Mouse (Mus musculus): Measurements from ENCODE around the gene Duox1. TPM values are rescaled to one million over a fixed set of nuclear protein-coding genes. Genes with fewer than 3 reads are reported as not detected.
A peak's percentile ranks its signal among the peaks of the same experiment; 100 is the strongest.

Gene Duox1
- polyA plus RNA-seq, 1 experiment = 0.10 TPM

DNA sequence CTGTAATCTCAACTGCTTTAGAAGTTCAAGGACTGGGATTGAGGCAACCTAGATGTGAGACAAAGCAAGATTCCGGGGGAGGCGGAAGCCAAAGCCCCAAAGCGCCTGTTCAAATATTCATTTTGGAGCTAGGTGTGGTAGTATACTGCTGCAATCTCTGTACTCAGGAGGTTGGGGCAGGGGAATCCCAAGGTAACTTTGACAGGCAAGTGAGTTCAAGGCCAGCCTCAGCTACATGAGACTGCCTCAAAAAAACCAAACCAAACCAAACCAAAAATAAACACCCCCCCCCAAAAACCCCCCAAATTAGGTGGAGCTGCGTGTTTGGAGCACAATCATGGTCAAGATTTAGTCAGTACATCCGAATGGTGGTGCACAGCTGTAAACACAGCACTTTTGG, 58.5 kb downstream of the Duox1 start:
- Histone ChIP-seq H3K27me3 (ENCODE audit: control insufficient read depth, insufficient read depth, insufficient read length) (no peaks in the 10 kb centered on the region), H3ac (ENCODE audit: control insufficient read depth, insufficient read length) (no peak overlapping the region), H3K4me3 (peak overlapping the region; percentile 60), H3K79me2 (ENCODE audit: control insufficient read depth, insufficient read depth) (no peaks in the 10 kb centered on the region), H3K4me2 (ENCODE audit: low read depth) (no peak overlapping the region), H3K36me3 (ENCODE audit: control insufficient read depth, insufficient read depth) (no peaks in the 10 kb centered on the region)
- no peak for TF ChIP-seq POLR2AphosphoS2 (IDR thresholded peaks at IDR 0.05; ENCODE audit: insufficient read length, low read depth)

- no peak overlapping the region for H3ac ChIP-seq (ENCODE audit: control insufficient read depth, insufficient read length)
- peak overlapping the region; percentile 60 for H3K4me3 ChIP-seq
- TF ChIP-seq E2F4 (IDR thresholded peaks at IDR 0.05; ENCODE audit: insufficient read depth) = no peak
- no peak for TF ChIP-seq MYOD1 (IDR thresholded peaks at IDR 0.05; ENCODE audit: control insufficient read depth in 1 of 3, insufficient read length in 2 of 3, low read depth in 2 of 3)
- no peak for TF ChIP-seq TCF12 (IDR thresholded peaks at IDR 0.05; ENCODE audit: insufficient read depth, poor library complexity, severe bottlenecking)
- TF ChIP-seq POLR2A (IDR thresholded peaks at IDR 0.05; ENCODE audit: insufficient read length, low read depth) = no peak
- no peak for TF ChIP-seq SRF (IDR thresholded peaks at IDR 0.05; ENCODE audit: control insufficient read depth, insufficient read length, low read depth)
- TF ChIP-seq USF1 (IDR thresholded peaks at IDR 0.05; ENCODE audit: low read depth) = no peak
- no peak for TF ChIP-seq REST (IDR thresholded peaks at IDR 0.05; ENCODE audit: insufficient read depth, insufficient read length)
- TF ChIP-seq TCF3 (IDR thresholded peaks at IDR 0.05; ENCODE audit: insufficient read length, low read depth) = no peak
- TF ChIP-seq CEBPB (IDR thresholded peaks at IDR 0.05; ENCODE audit: insufficient read depth, poor library complexity, severe bottlenecking) = no peak
- no peak for TF ChIP-seq MYOG (IDR thresholded peaks at IDR 0.05; ENCODE audit: control insufficient read depth in 1 of 3, insufficient read depth in 1 of 3, insufficient read length in 2 of 3, low read depth in 2 of 3)
- no peak for TF ChIP-seq POLR2AphosphoS2 (IDR thresholded peaks at IDR 0.05; ENCODE audit: insufficient read length, low read depth)
- no peak for TF ChIP-seq MAX (IDR thresholded peaks at IDR 0.05; ENCODE audit: low read depth)
- peak overlapping the region; percentile 95 for H3K4me2 ChIP-seq (ENCODE audit: low read depth)
- no peaks in the 10 kb centered on the region for H3K36me3 ChIP-seq (ENCODE audit: control insufficient read depth, insufficient read depth)
- no peaks in the 10 kb centered on the region for H3K27me3 ChIP-seq (ENCODE audit: control insufficient read depth, insufficient read depth, insufficient read length)
- no peaks in the 10 kb centered on the region for H3K79me2 ChIP-seq (ENCODE audit: control insufficient read depth, insufficient read depth)
These were observed 59.3 kb downstream of the Duox1 start for GRCm38 (mm10) chr2:122374666-122375331.

- H3K4me2 ChIP-seq (ENCODE audit: low read depth) = peak overlapping the region; percentile 94
- peak overlapping the region; percentile 60 for H3K4me3 ChIP-seq
- H3K27me3 ChIP-seq (ENCODE audit: control insufficient read depth, insufficient read depth, insufficient read length) = no peaks in the 10 kb centered on the region
- TF ChIP-seq TCF3 (IDR thresholded peaks at IDR 0.05; ENCODE audit: insufficient read length, low read depth) (no peak), POLR2A (IDR thresholded peaks at IDR 0.05; ENCODE audit: insufficient read length, low read depth) (peak; percentile 21), USF1 (IDR thresholded peaks at IDR 0.05; ENCODE audit: low read depth) (no peak), POLR2AphosphoS2 (IDR thresholded peaks at IDR 0.05; ENCODE audit: insufficient read length, low read depth) (peak; percentile 37), E2F4 (IDR thresholded peaks at IDR 0.05; ENCODE audit: insufficient read depth) (peak; percentile 18), MYOD1 (IDR thresholded peaks at IDR 0.05; ENCODE audit: control insufficient read depth in 1 of 3, insufficient read length in 2 of 3, low read depth in 2 of 3) (no peak), TCF12 (IDR thresholded peaks at IDR 0.05; ENCODE audit: insufficient read depth, poor library complexity, severe bottlenecking) (no peak), REST (IDR thresholded peaks at IDR 0.05; ENCODE audit: insufficient read depth, insufficient read length) (no peak), CEBPB (IDR thresholded peaks at IDR 0.05; ENCODE audit: insufficient read depth, poor library complexity, severe bottlenecking) (no peak), MAX (IDR thresholded peaks at IDR 0.05; ENCODE audit: low read depth) (no peak), SRF (IDR thresholded peaks at IDR 0.05; ENCODE audit: control insufficient read depth, insufficient read length, low read depth) (no peak)
- H3K36me3 ChIP-seq (ENCODE audit: control insufficient read depth, insufficient read depth) = no peaks in the 10 kb centered on the region
- H3K79me2 ChIP-seq (ENCODE audit: control insufficient read depth, insufficient read depth) = no peaks in the 10 kb centered on the region
- H3ac ChIP-seq (ENCODE audit: control insufficient read depth, insufficient read length) = no peak overlapping the region
These were observed 60.0 kb downstream of the Duox1 start for GRCm38 (mm10) chr2:122375391-122375991.

DNA sequence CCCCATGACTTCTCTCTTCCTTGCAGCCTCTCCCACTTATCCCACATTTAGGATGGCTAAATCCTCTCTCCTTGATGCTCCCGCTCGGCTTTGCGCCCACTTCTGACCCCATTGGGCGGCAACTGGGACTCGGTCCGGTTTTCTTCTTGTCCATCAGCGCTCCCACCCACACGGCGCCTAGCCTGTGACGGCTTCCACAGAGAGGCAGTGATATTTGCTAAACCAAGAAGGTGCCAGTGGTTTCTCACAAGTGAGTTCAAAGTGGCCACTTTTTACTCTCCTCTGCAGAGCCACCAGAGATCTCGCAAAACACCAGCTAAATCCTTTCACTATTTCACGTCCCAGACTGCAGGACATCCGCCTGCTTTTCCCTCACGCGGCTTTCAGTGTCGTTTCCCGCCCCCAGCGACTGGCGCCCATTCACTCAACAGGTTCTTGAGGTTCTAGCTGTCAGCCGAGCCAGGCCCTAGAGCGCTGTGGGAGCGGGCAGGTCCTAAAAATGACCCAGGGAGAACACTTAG, 60.6 kb downstream of the Duox1 start:
- Histone ChIP-seq H3K79me2 (ENCODE audit: control insufficient read depth, insufficient read depth) (no peaks in the 10 kb centered on the region), H3K4me3 (peak overlapping the region; percentile 60), H3ac (ENCODE audit: control insufficient read depth, insufficient read length) (no peak overlapping the region), H3K27me3 (ENCODE audit: control insufficient read depth, insufficient read depth, insufficient read length) (no peaks in the 10 kb centered on the region), H3K4me2 (ENCODE audit: low read depth) (peak overlapping the region; percentile 94), H3K36me3 (ENCODE audit: control insufficient read depth, insufficient read depth) (no peaks in the 10 kb centered on the region)
- TF ChIP-seq E2F4 (IDR thresholded peaks at IDR 0.05; ENCODE audit: insufficient read depth) (peak; percentile 28), SRF (IDR thresholded peaks at IDR 0.05; ENCODE audit: control insufficient read depth, insufficient read length, low read depth) (no peak), TCF3 (IDR thresholded peaks at IDR 0.05; ENCODE audit: insufficient read length, low read depth) (no peak), USF1 (IDR thresholded peaks at IDR 0.05; ENCODE audit: low read depth) (no peak)

DNA sequence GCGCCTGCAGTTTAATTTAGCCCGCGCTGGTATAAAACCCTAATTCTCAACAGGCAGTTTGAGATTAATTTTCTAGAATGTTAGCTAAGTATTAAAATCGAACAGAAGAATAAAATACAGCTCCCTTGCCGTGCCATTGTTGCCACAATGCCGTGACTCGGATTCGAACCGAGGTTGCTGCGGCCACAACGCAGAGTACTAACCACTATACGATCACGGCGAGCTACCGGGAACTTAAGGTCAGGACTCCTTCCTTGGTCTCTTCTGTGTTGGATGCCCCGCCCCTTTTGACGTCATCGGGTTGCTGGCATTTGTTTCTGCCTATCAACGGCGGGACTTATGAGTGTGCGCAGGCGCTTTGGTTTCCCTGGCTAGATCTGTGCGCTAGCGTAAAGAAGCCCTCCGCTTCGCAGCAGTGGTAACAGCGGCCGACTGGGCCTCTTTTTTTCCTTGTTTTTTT, 61.8 kb downstream of the Duox1 start:
- TF ChIP-seq MYOD1 (IDR thresholded peaks at IDR 0.05; ENCODE audit: control insufficient read depth in 1 of 3, insufficient read length in 2 of 3, low read depth in 2 of 3) (peak; percentile 35 to 72 (median 72)), TCF3 (IDR thresholded peaks at IDR 0.05; ENCODE audit: insufficient read length, low read depth) (no peak)
- Histone ChIP-seq H3K4me3 (peak overlapping the region; percentile 60), H3K4me2 (ENCODE audit: low read depth) (peak overlapping the region; percentile 65), H3K27me3 (ENCODE audit: control insufficient read depth, insufficient read depth, insufficient read length) (no peaks in the 10 kb centered on the region), H3K79me2 (ENCODE audit: control insufficient read depth, insufficient read depth) (no peaks in the 10 kb centered on the region), H3K36me3 (ENCODE audit: control insufficient read depth, insufficient read depth) (no peaks in the 10 kb centered on the region), H3ac (ENCODE audit: control insufficient read depth, insufficient read length) (no peak overlapping the region)

Data from myocyte (in vitro differentiated cells).